17 mouse cellular contexts compared by ENCODE assay signal in the genomic region with DNA sequence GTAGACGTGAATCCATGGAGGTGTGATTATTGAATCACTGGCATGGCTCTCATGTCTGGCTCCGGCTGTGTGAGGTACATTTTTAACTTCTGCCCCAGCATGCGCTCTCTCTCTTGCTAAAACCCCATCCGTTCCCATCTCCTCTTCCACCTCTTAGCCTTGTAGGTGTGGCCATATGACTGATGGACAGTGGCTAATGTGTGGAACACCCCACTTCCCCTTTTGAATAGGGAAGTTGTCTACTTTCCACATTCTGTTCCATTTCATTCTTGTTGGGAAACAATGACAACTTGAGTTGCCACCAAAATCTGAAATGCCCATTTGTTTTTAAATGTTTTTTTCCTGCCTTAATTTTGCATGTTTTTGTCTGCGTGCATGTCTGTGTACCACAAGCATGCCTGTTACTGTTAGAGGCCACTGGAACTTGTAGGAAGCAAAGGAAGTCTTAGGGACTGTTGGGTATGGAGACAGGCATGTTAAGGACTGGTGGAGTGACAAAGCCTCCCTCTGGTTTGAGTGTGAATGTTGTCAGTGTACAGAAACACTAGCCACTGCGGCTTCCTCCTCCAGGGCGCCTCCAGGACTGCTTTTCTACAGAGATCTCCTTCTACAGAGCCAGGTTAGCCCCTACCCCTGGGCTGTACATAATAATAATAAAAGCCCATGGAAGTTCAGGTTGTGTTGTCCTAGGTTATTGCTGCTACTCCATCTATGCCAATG. TPM values are rescaled to one million over a fixed set of nuclear protein-coding genes. Genes with fewer than 3 reads are reported as not detected.
DNase-seq lines count a peak whose midpoint lies in the region; ATAC-seq lines count a peak whose summit lies in the region.
"Had no signal": no experiment of that assay in that cellular context is flagged by ENCODE, and none has a peak within 500 bp of the region (broad histone marks: within the 10 kb centered on the region; RNA-seq: fewer than 3 reads in every experiment).

No protein-coding gene starts in this region.

- H3K27me3 ChIP-seq in splenic B cell, adult 2 months (ENCODE audit: control insufficient read depth, insufficient read depth, low read length, poor library complexity, severe bottlenecking) = no peaks in the 10 kb centered on the region
- H3K27me3 ChIP-seq: heart, embryonic 12.5 days; hindbrain, embryonic 15.5 days; neural tube, embryonic 12.5 days had no signal

- DNase-seq in lung, postnatal 25 days (ENCODE audit: low spot score) = peak; percentile 29
- no peak for DNase-seq in lung, postnatal 4 days
- peak; percentile 69 for DNase-seq in MEL-GATA-1-ER (ENCODE audit: extremely low read depth, low read depth)
- DNase-seq in splenic B cell, adult 2 months (ENCODE audit: low read depth, low spot score) = peak; percentile 58
- DNase-seq in urinary bladder, adult 18-20 months (ENCODE audit: low spot score in 2 of 2) = no peak
- no peak for DNase-seq in right cerebral cortex, postnatal 14 days
- DNase-seq: adrenal gland, postnatal 14 days; cerebellum, adult 9-10 months; forebrain, postnatal 0 days; gastrocnemius, postnatal 10 days; left cerebral cortex, postnatal 4 days; thymus, postnatal 4 days had no signal

- ATAC-seq in hematopoietic stem cell, adult 5-6 weeks (replicated peaks in 1 of 2; ENCODE audit: insufficient read depth in 1 of 2, low FRiP score in 2 of 2, low TSS enrichment in 1 of 2, low read depth in 1 of 2, poor library complexity in 2 of 2, severe bottlenecking in 2 of 2) = peak; percentile 93 to 96
- ATAC-seq: forebrain, postnatal 0 days; intestine, embryonic 16.5 days had no signal

- peaks cover 6% of the 10 kb centered on the region for H3K36me3 ChIP-seq in splenic B cell, adult 2 months (ENCODE audit: control insufficient read depth, insufficient read depth, low read length, poor library complexity, severe bottlenecking)

RNA-seq across cellular contexts. Expression of gene Noa1, which starts 16.9 kb away (rescaled TPM):
- total RNA-seq in hematopoietic stem cell, adult 5-6 weeks (2017) = 16.6 and 26.0 TPM in 2 replicates

RNA-seq across cellular contexts. Expression of gene Polr2b, which starts 17.0 kb away (rescaled TPM):
- 139 and 180 TPM in 2 replicates for total RNA-seq in hematopoietic stem cell, adult 5-6 weeks (2017)

RNA-seq across cellular contexts. Expression of gene Rest, which starts 27.7 kb away (rescaled TPM):
- total RNA-seq in hematopoietic stem cell, adult 5-6 weeks (2017) = 65.3 and 81.2 TPM in 2 replicates

Comparison
In these comparisons a context has a peak if more than half of its experiments do, and no peak if none do; other contexts are left out.
1. DNase-seq: peak in lung, postnatal 25 days (single experiment), MEL-GATA-1-ER (single experiment) and splenic B cell, adult 2 months (single experiment); none in lung, postnatal 4 days (0 of 2), urinary bladder, adult 18-20 months (0 of 2) and right cerebral cortex, postnatal 14 days (single experiment).